Mouse (Mus musculus): ENCODE data around the gene Nfkb1. TPM values are rescaled to one million over a fixed set of nuclear protein-coding genes. Genes with fewer than 3 reads are reported as not detected.

The Nfkb1 gene
- polyA plus RNA-seq, 1 experiment from 2014 or later: 12.0 TPM

DNA sequence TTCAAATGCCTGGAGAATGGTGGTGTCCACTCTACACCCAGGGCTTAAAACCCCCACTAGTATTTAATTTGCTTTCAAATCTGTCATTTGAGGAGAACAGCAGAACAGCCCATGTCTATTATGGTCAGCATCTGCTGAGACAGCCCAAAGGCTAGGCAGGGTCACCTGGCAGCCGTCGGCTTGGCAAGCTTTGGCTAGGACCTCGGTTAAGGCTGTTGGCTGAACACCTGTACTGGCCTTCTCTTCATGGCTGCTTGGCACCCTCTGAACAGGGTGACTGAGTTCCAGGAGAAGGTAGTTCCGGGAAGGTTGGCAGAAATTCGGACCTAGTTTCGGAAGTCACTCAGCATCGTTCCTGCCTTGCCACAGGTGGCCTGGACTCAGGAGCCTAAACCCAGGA lies 109.1 kb downstream of the Nfkb1 start:
- no peaks in the 10 kb centered on the region for H3K9me3 ChIP-seq (replicated peaks)
- H3K27me3 ChIP-seq: no peaks in the 10 kb centered on the region
- H3K4me2 ChIP-seq: no peak overlapping the region
- H3K9ac ChIP-seq: no peak overlapping the region
- H3K4me1 ChIP-seq (replicated peaks): peaks cover 22% of the 10 kb centered on the region
- H3K27ac ChIP-seq (replicated peaks): no peak overlapping the region
- no peak for ATAC-seq (ENCODE audit: insufficient read depth)
- peaks cover 19% of the 10 kb centered on the region for H3K36me3 ChIP-seq (replicated peaks)
- H3K4me3 ChIP-seq (replicated peaks): no peak overlapping the region
- WGBS (ENCODE audit: insufficient replicate concordance): 78% methylated on average over 7 of the region's 7 CpGs

DNA sequence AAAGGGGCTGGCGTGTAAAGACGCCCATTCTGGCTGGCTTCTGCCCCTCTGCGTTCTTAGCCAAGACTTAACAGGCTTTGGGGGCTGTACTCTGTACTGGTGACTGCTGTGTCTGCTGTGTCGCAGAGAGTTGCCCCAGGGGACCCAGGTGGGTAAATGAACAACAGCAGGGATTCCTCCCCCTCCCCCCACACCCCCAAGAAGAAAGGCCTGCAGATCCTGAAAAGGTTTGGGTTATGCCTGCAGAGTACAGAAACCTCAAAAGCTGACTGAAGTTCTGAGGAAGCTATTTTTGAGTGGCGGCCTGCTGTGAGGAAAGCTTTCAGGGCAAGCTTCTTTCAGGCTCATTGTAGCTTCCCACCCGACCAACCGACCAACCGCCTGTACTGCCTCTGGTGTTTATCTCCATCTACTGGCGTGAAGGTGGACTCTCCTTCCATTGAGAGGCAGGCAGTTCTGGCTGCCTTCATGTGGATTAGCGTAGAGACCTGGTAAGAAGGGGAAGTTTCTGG lies 109.7 kb downstream of the Nfkb1 start:
- Histone ChIP-seq H3K4me3 (replicated peaks) (no peak overlapping the region), H3K27me3 (no peaks in the 10 kb centered on the region), H3K9ac (no peak overlapping the region), H3K36me3 (replicated peaks) (peaks cover 14% of the 10 kb centered on the region), H3K27ac (replicated peaks) (no peak overlapping the region), H3K9me3 (replicated peaks) (no peaks in the 10 kb centered on the region), H3K4me1 (replicated peaks) (peaks cover 16% of the 10 kb centered on the region), H3K4me2 (no peak overlapping the region)
- 28% methylated on average over 10 of the region's 10 CpGs for WGBS (ENCODE audit: insufficient replicate concordance)
- ATAC-seq (ENCODE audit: insufficient read depth): no peak

DNA sequence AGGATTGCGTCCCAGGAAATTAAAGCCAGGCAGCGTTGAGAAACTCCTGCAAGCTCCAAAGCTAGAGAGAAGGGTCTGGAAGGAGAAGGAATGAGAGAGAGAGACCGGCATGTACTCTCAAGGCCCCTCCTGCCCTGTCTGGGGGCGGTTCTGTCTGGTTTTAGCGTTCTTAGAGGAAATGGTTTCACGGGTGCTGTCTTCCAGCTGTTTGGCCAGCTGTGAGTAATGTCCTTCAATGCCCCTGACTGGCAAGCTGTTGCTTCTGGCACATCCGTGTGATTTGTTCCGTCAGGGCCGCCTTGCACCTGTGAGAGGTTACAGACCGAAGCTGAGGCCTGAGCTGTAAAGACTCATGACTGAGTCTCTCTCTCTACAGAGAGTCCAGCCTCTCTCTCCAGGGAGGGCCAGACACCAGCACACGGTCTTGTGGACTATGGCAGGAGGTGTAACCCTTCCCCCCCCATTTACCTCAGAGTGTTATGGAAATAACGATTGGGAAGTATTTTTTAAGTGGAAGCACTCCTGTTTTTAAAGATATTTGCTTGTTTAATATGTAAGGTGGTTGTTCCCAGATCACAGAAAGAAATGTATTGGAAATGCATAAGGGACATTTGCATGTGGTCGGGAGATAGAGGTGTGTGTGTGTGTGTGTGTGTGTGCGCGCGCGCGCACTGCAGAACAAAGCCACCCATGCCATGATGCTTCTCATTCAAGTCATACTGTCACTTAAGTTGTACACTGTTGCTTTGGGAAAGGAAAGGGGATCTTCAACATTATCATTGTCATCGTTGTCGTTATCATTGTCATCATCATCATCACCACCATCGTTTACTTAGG lies 110.7 kb downstream of the Nfkb1 start:
- 65% methylated on average over 21 of the region's 21 CpGs for WGBS (ENCODE audit: insufficient replicate concordance)
- Histone ChIP-seq H3K4me2 (no peak overlapping the region), H3K9me3 (replicated peaks) (no peaks in the 10 kb centered on the region), H3K36me3 (replicated peaks) (peaks cover 13% of the 10 kb centered on the region), H3K27ac (replicated peaks) (no peak overlapping the region), H3K4me3 (replicated peaks) (no peak overlapping the region), H3K9ac (no peak overlapping the region), H3K4me1 (replicated peaks) (peaks cover 8% of the 10 kb centered on the region), H3K27me3 (no peaks in the 10 kb centered on the region)
- no peak for ATAC-seq (ENCODE audit: insufficient read depth)

DNA sequence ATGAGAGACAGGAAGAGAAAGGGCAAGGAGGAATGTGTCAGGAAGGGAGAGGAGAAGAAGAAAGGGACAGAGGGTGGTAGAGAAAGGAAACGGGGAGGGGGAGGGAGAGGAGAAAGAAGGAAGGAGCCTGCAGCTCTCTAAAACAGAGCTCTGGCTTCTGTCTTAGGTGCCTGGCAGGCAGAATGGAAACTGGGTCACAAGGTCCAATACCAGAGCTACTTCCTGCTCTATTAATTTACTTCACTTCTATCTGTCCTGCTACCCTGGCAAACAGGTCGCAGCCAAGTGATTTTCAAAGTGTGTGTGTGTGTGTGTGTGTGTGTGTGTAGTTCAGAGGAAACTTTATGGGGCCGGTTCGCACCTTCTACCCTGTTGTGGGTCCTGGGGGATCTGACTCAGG lies 112.2 kb downstream of the Nfkb1 start:
- 0 out of 2 replicates have a peak, but pooled peaks cover 4% of the 10 kb centered on the region for H3K36me3 ChIP-seq (replicated peaks)
- H3K9me3 ChIP-seq (replicated peaks): no peaks in the 10 kb centered on the region
- H3K4me3 ChIP-seq (replicated peaks): no peak overlapping the region
- H3K27me3 ChIP-seq: no peaks in the 10 kb centered on the region
- H3K27ac ChIP-seq (replicated peaks): no peak overlapping the region
- ATAC-seq (ENCODE audit: insufficient read depth): no peak
- no peaks in the 10 kb centered on the region; the same call in none of the 2 replicates for H3K4me1 ChIP-seq (replicated peaks)
- 49% methylated on average over 4 of the region's 4 CpGs for WGBS (ENCODE audit: insufficient replicate concordance)
- H3K4me2 ChIP-seq: no peak overlapping the region
- no peak overlapping the region for H3K9ac ChIP-seq

DNA sequence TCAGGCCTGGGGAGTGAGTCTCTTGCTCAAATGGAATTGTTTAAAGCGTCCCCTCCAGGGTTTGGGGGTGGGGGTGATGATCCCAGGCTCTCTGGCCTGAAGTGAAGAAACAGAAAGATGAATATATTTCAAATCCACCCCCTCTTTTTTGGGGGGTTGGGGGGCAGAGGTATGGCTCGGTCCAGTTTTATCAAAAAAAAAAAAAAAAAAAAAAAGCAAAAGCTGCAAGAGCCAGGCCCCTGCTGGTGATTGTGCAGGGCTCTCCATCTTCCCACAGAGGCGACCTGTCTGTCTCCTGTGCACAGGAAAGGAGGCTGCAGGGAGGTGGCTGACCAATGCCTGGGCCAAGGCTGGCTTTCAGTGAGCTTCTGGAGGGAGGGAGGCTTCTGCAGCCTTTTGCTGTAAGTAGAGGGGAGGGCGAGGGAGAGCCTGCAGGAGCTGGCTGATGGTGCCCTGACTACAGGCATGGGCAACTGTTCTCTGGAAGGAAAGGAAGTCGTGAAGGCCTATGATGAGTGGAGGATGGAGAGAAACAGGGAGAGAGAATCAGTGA lies 112.7 kb downstream of the Nfkb1 start:
- H3K9me3 ChIP-seq (replicated peaks): no peaks in the 10 kb centered on the region
- H3K27me3 ChIP-seq: no peaks in the 10 kb centered on the region
- no peak overlapping the region for H3K27ac ChIP-seq (replicated peaks)
- H3K36me3 ChIP-seq (replicated peaks): no peaks in the 10 kb centered on the region
- H3K4me1 ChIP-seq (replicated peaks): no peaks in the 10 kb centered on the region; the same call in none of the 2 replicates
- no peak overlapping the region for H3K4me3 ChIP-seq (replicated peaks)
- WGBS (ENCODE audit: insufficient replicate concordance): 43% methylated on average over 5 of the region's 5 CpGs
- no peak overlapping the region for H3K9ac ChIP-seq
- H3K4me2 ChIP-seq: no peak overlapping the region
- no peak for ATAC-seq (ENCODE audit: insufficient read depth)

DNA sequence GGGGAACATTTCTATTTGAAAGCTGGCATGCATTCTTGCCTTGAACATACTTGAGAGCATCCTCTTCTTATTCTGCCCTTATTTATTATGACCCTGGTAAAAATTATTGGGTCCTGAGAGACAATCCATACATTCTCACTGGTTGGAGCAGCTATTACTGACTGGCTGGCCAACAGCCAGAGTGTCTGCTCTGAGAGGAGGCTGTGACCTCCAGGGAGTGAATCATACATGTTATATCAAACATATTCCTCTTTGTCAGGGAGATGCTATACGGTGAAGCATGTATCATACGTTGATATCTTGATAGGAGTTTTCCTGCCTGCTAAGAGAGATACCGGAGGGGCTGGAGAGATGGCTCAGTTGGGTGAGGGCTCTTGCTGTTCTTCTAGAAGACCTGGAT lies 116.2 kb downstream of the Nfkb1 start:
- no peak for ATAC-seq (ENCODE audit: insufficient read depth)
- H3K4me1 ChIP-seq (replicated peaks): no peaks in the 10 kb centered on the region
- no peaks in the 10 kb centered on the region for H3K27me3 ChIP-seq
- H3K4me2 ChIP-seq: no peak overlapping the region
- WGBS (ENCODE audit: insufficient replicate concordance): 55% methylated on average over 3 of the region's 3 CpGs
- H3K4me3 ChIP-seq (replicated peaks): no peak overlapping the region
- no peak overlapping the region for H3K9ac ChIP-seq
- H3K27ac ChIP-seq (replicated peaks): no peak overlapping the region
- H3K36me3 ChIP-seq (replicated peaks): no peaks in the 10 kb centered on the region
- no peaks in the 10 kb centered on the region for H3K9me3 ChIP-seq (replicated peaks)

DNA sequence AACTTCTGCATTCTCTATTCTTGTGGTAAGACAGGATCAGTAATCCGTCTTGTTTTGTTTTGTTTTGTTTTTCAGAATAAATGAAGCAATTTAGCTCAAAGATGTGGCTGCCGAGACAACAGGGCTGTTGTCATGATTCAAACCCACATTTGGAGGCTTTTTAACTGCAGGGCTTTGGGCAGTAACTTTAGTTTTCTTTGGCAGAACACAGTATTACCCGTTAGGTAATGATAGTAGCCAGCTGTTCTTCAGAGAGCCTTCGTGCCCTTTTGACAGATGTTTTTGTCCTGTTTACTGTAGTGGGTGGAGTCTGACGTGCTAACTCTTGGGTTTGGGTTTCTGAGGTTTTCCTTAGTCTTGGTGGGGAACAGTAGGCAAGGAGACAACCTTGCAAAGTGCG lies 118.3 kb downstream of the Nfkb1 start:
- Histone ChIP-seq H3K4me2 (no peak overlapping the region), H3K9me3 (replicated peaks) (no peaks in the 10 kb centered on the region), H3K4me3 (replicated peaks) (no peak overlapping the region), H3K36me3 (replicated peaks) (no peaks in the 10 kb centered on the region), H3K27me3 (no peaks in the 10 kb centered on the region), H3K9ac (no peak overlapping the region), H3K27ac (replicated peaks) (no peak overlapping the region), H3K4me1 (replicated peaks) (no peaks in the 10 kb centered on the region)
- no peak for ATAC-seq (ENCODE audit: insufficient read depth)
- WGBS (ENCODE audit: insufficient replicate concordance): 39% methylated on average over 6 of the region's 6 CpGs

DNA sequence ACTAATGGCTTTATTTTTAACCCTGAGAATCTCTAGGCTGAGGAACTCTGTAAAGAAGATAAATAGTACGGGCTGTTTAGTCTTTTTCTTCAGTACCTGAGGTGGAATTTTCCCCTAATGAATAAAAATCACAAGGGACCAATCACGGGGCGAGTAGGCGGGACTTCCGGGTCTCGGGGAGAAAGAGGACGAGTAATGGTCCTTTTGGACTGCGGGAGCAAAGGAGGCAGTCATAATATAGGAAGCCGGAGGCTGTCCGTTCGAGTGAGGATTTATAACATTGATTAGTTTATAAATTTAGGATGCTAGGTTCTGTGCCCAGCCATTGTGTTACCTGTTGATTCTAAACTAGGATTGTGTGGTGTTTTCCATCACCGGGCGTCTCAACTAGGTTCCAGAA lies 119.8 kb downstream of the Nfkb1 start:
- no peak overlapping the region for H3K27ac ChIP-seq (replicated peaks)
- no peaks in the 10 kb centered on the region for H3K9me3 ChIP-seq (replicated peaks)
- no peak for ATAC-seq (ENCODE audit: insufficient read depth)
- 69% methylated on average over 13 of the region's 13 CpGs for WGBS (ENCODE audit: insufficient replicate concordance)
- H3K4me3 ChIP-seq (replicated peaks): no peak overlapping the region
- H3K27me3 ChIP-seq: no peaks in the 10 kb centered on the region
- H3K9ac ChIP-seq: no peak overlapping the region
- H3K4me2 ChIP-seq: no peak overlapping the region
- H3K36me3 ChIP-seq (replicated peaks): no peaks in the 10 kb centered on the region
- H3K4me1 ChIP-seq (replicated peaks): no peaks in the 10 kb centered on the region

DNA sequence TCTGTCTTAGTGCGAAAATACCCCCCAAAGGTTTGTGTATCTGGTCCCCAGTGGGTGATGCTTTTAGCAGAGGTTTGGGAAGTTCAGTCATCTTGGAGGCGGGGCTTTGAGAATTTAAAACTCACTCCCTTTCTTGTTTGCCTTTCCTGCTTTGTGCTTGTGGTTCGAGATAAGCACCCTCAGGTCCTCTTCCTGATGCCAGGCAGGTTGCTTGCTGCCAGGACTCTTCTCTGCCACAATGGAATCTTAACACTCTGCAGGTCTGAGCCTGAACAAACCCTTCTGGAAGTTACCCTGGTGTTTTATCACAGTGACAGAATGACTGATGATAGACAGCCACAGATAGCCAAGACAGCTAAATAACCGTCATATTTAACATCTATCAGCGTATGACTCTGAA lies 122.7 kb downstream of the Nfkb1 start:
- Histone ChIP-seq H3K27me3 (no peaks in the 10 kb centered on the region), H3K9ac (no peak overlapping the region), H3K36me3 (replicated peaks) (no peaks in the 10 kb centered on the region)

DNA sequence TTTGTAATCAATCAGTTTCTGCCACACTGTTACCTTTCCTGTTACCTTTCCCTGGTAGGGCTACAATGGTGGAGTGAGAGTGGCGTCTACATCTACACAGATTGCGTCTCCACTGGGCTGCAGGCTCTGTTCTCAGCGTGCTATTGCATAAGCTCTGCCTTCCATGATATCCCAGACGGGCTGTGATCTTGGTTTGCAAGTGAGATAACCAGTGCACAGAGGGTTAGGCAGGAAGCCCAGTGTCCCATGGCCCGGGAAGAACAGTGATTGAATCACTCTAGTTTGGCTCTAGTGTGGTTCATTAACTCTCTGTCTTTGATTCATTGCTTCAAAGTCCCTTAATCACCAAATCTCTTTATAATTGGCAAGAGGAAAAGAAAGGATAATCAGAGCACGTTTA lies 123.5 kb downstream of the Nfkb1 start:
- Histone ChIP-seq H3K27me3 (no peaks in the 10 kb centered on the region), H3K27ac (replicated peaks) (no peak overlapping the region), H3K4me3 (replicated peaks) (no peak overlapping the region), H3K36me3 (replicated peaks) (no peaks in the 10 kb centered on the region), H3K4me2 (no peak overlapping the region), H3K9ac (no peak overlapping the region), H3K4me1 (replicated peaks) (no peaks in the 10 kb centered on the region), H3K9me3 (replicated peaks) (no peaks in the 10 kb centered on the region)
- 49% methylated on average over 6 of the region's 6 CpGs for WGBS (ENCODE audit: insufficient replicate concordance)
- no peak for ATAC-seq (ENCODE audit: insufficient read depth)

More for the DNA sequence above, 122.7 kb downstream of the Nfkb1 start:
- H3K4me1 ChIP-seq (replicated peaks): no peaks in the 10 kb centered on the region
- no peaks in the 10 kb centered on the region for H3K9me3 ChIP-seq (replicated peaks)
- no peak overlapping the region for H3K4me2 ChIP-seq
- 28% methylated on average over 5 of the region's 5 CpGs for WGBS (ENCODE audit: insufficient replicate concordance)
- H3K4me3 ChIP-seq (replicated peaks): no peak overlapping the region
- no peak for ATAC-seq (ENCODE audit: insufficient read depth)
- H3K27ac ChIP-seq (replicated peaks): no peak overlapping the region

DNA sequence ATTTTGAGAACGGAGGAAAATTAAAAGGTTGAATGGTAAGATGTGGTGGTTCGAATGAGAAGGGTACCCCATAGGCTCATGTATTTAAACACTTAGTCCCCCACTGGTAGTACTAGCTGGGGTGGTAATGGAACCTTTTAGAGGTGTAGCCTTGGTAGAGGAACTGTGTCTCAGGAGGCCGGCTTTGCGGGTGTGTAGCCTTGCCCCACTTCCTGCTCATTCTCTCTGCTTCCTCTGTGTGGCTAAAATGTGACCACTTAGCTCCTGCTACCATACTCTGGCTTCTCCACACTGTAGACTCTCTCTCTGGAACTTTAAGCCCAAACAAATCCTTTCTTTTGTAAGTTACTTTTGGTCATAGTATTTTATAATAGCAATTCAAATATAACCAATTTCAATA lies 126.0 kb downstream of the Nfkb1 start:
- H3K36me3 ChIP-seq (replicated peaks): no peaks in the 10 kb centered on the region
- no peak overlapping the region for H3K4me2 ChIP-seq
- 32% methylated on average over 4 of the region's 4 CpGs for WGBS (ENCODE audit: insufficient replicate concordance)
- H3K9me3 ChIP-seq (replicated peaks): no peaks in the 10 kb centered on the region
- H3K27ac ChIP-seq (replicated peaks): no peak overlapping the region
- H3K9ac ChIP-seq: no peak overlapping the region
- no peak for ATAC-seq (ENCODE audit: insufficient read depth)
- no peaks in the 10 kb centered on the region for H3K27me3 ChIP-seq
- no peaks in the 10 kb centered on the region for H3K4me1 ChIP-seq (replicated peaks)
- H3K4me3 ChIP-seq (replicated peaks): no peak overlapping the region
